Mouse (Mus musculus) lung, postnatal 14 days (tissue): ENCODE data around the gene Eddm3b.
A peak's percentile ranks its signal among the peaks of the same experiment; 100 is the strongest.
"Not testable (repeated sequence)": the region's sequence is repeated elsewhere in the genome, so short reads cannot be mapped to it uniquely, and the experiment has no call there.

Experiments used
- DNase-seq: peaks from one replicate; pipeline ENCODE4 v3.0.0; 2021

Gene Eddm3b

GRCm38 (mm10) chr14:51145521-51145920 lies 31.3 kb downstream of the Eddm3b start:
- no peak for DNase-seq

GRCm38 (mm10) chr14:51146685-51147084 lies 32.5 kb downstream of the Eddm3b start, which contains the start of gene Rnase1:
Rnase1 (minus strand) TSS chr14:51146785.
- no peak for DNase-seq

GRCm38 (mm10) chr14:51148006-51148405 lies 33.8 kb downstream of the Eddm3b start:
- no peak for DNase-seq

GRCm38 (mm10) chr14:51149164-51149563 lies 34.9 kb downstream of the Eddm3b start:
- DNase-seq: no peak

- no peak for DNase-seq
These were observed 36.1 kb downstream of the Eddm3b start for GRCm38 (mm10) chr14:51150206-51150831.

- no peak for DNase-seq
These were observed 38.1 kb downstream of the Eddm3b start for GRCm38 (mm10) chr14:51152249-51152870.

GRCm38 (mm10) chr14:51156056-51156735 lies 42.0 kb downstream of the Eddm3b start:
- no peak for DNase-seq

GRCm38 (mm10) chr14:51156736-51157068 lies 42.5 kb downstream of the Eddm3b start:
- no peak for DNase-seq

GRCm38 (mm10) chr14:51157072-51157471 lies 42.8 kb downstream of the Eddm3b start:
- DNase-seq: no peak

GRCm38 (mm10) chr14:51161976-51162375 lies 47.8 kb downstream of the Eddm3b start, which contains the start of gene Rnase2b:
Rnase2b (plus strand) TSS chr14:51162260.
- peak; percentile 19 for DNase-seq

- DNase-seq: not testable (repeated sequence)
These were observed 49.1 kb downstream of the Eddm3b start for GRCm38 (mm10) chr14:51163323-51163722.

GRCm38 (mm10) chr14:51165435-51165834 lies 51.2 kb downstream of the Eddm3b start:
- DNase-seq: no peak

- no peak for DNase-seq
These were observed 51.8 kb downstream of the Eddm3b start for GRCm38 (mm10) chr14:51166068-51166467.
